Mouse (Mus musculus) forebrain, embryonic 14.5 days (tissue): ENCODE measurements at regions not wholly inside any gene's neighbourhood (a gene's known extent, or its start where the extent isn't known, plus 50 kb on each side); places are given as distances from the start of the nearest gene placed in this dataset.

Experiments used
- ATAC-seq: fragments of 200-750 bp; cut with Nextera tagmentation; 2 replicates; pipeline ENCODE4 v1.8.0; 2017; ENCODE audit warnings: mild to moderate bottlenecking, moderate library complexity
- DNase-seq: peaks from one replicate; pipeline ENCODE4 v3.0.0-alpha.2; 2015; ENCODE audit warnings: low spot score
- H3K27ac ChIP-seq: fragments of 300-500 bp; sonication (generic); 2 replicates; pipeline ENCODE4 v1.5.1; 2014; ENCODE audit warnings: low read depth, mild to moderate bottlenecking, control low read depth, low read length, moderate library complexity
- H3K27me3 ChIP-seq: fragments of 300-500 bp; sonication (generic); replicated peaks from 2 replicates; pipeline ENCODE4 v1.6.1; 2014; ENCODE audit warnings: low read length, control low read depth, mixed read lengths; ENCODE audit not compliant: control insufficient read depth, insufficient read depth
- H3K36me3 ChIP-seq: fragments of 300-500 bp; sonication (generic); 2 replicates; pipeline ENCODE4 v1.6.1; 2014; ENCODE audit warnings: low read length, control low read depth; ENCODE audit not compliant: control insufficient read depth, insufficient read depth
- H3K4me1 ChIP-seq: fragments of 300-500 bp; sonication (generic); 2 replicates; pipeline ENCODE4 v1.6.1; 2014; ENCODE audit warnings: antibody characterized with exemption, low read length, control low read depth; ENCODE audit not compliant: control insufficient read depth, insufficient read depth
- H3K4me2 ChIP-seq: fragments of 300-500 bp; sonication (generic); 2 replicates; pipeline ENCODE4 v1.6.1; 2014; ENCODE audit warnings: mild to moderate bottlenecking, control low read depth, low read length
- H3K4me3 ChIP-seq: fragments of 300-500 bp; sonication (generic); 2 replicates; pipeline ENCODE4 v1.5.1; 2014; ENCODE audit warnings: low read depth, low read length, control low read depth
- H3K9ac ChIP-seq: fragments of 300-500 bp; sonication (generic); 2 replicates; pipeline ENCODE4 v1.6.1; 2014; ENCODE audit warnings: mild to moderate bottlenecking, low read length, control low read depth, moderate library complexity
- H3K9me3 ChIP-seq: fragments of 300-500 bp; sonication (generic); replicated peaks from 2 replicates; pipeline ENCODE4 v1.6.1; 2016; ENCODE audit warnings: low read length, control low read depth, mixed read lengths; ENCODE audit not compliant: control insufficient read depth
- WGBS: fragments of 180-500 bp; shearing (Covaris S2); extraction: QIAGEN DNeasy Blood & Tissue Kit; methylation state at CpG from one replicate; pipeline ENCODE4 v1.1.7; 2014; 5-methylcytosine and 5-hydroxymethylcytosine counted together

GRCm38 (mm10) chr8:126728135-126728534, 134.3 kb upstream of the Irf2bp2 start:
- ATAC-seq (no peak), DNase-seq (no peak)
- H3K9ac ChIP-seq, result no peak overlapping the region
- no peak overlapping the region for H3K4me3 ChIP-seq
- 95% methylated on average over 5 of the region's 5 CpGs for WGBS
- no peaks in the 10 kb centered on the region for H3K36me3 ChIP-seq
- H3K27ac ChIP-seq, result no peak overlapping the region
- no peaks in the 10 kb centered on the region for H3K27me3 ChIP-seq
- 0 out of 2 replicates have a peak, but pooled peaks cover 4% of the 10 kb centered on the region for H3K4me1 ChIP-seq
- H3K9me3 ChIP-seq, result no peaks in the 10 kb centered on the region
- no peak overlapping the region for H3K4me2 ChIP-seq

GRCm38 (mm10) chr8:126727068-126727467, 133.3 kb upstream of the Irf2bp2 start:
- Histone ChIP-seq H3K4me1 (0 out of 2 replicates have a peak, but pooled peaks cover under 1% of the 10 kb centered on the region), H3K36me3 (no peaks in the 10 kb centered on the region), H3K27me3 (no peaks in the 10 kb centered on the region), H3K27ac (no peak overlapping the region), H3K4me2 (no peak overlapping the region), H3K4me3 (no peak overlapping the region), H3K9ac (no peak overlapping the region), H3K9me3 (no peaks in the 10 kb centered on the region)
- no peak for ATAC-seq
- no peak for DNase-seq
- WGBS, result 93% methylated on average over 2 of the region's 2 CpGs

DNA sequence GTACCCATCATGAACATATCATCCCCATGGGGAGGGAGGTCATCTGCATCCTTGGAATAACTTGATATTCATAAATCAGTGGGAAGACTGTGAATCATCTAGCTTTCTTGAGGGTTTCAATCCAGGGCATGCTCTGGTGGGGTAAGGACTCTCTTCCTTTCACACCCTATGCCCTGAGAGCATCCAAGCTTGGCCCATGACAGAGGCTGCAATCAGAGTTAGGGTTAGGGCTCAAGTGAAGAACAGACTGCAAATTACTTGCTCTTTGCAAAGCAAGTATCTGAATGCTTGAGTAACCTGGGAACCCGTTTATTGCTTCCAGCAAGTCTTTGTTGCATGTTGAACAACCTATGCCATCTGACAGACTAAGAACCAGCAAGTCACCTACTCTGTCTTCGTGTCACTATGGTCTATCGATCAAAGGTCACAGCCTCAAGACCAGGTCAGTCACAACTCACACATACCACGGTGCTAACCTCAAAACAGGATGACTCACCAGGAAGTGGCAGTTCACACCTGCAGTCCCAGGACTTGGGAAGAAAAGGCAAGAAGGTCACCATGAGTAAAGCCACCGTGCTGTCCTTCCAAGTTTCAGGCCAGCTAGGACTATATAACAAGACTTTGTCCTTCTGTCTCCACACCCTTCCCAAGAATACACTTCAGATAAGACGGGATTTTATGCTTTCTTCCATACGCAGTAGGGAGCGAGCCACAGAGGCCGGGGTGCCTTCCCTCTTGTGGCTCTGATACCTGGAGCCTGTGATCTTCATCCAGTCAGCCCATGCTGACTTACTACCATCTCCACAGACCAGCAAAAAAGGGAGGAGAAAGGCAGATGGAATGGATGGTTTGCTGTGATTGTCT, 129.7 kb upstream of the Irf2bp2 start:
- Histone ChIP-seq H3K27me3 (no peaks in the 10 kb centered on the region), H3K36me3 (no peaks in the 10 kb centered on the region), H3K9me3 (no peaks in the 10 kb centered on the region), H3K4me3 (no peak overlapping the region), H3K4me1 (no peaks in the 10 kb centered on the region), H3K9ac (no peak overlapping the region), H3K27ac (no peak overlapping the region), H3K4me2 (no peak overlapping the region)
- DNase-seq (no peak), ATAC-seq (no peak)
- 93% methylated on average over 9 of the region's 9 CpGs for WGBS

DNA sequence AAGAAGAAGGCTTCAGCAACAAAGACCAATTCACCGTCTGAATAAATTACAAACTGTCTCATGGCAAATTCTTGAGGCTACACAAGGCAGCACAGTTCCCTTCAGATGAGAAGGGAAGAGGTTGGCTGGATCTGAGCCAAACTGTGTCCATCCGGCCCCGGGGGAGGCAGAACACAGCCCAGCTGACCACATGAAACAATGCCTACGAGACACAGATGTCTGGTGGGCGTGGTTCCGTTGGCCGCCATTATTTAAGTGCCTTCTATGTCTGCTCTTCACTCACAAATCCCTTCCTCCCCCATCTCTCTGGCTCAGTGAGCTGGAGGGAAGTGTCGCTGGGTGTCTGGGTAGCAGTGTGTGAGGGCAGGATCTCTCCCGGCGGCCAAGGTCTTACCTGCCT, 127.8 kb upstream of the Irf2bp2 start:
- Histone ChIP-seq H3K4me2 (no peak overlapping the region), H3K27me3 (no peaks in the 10 kb centered on the region), H3K9me3 (no peaks in the 10 kb centered on the region), H3K27ac (no peak overlapping the region), H3K4me3 (no peak overlapping the region), H3K9ac (no peak overlapping the region), H3K36me3 (no peaks in the 10 kb centered on the region), H3K4me1 (no peaks in the 10 kb centered on the region)
- DNase-seq (no peak), ATAC-seq (no peak)
- WGBS, result 78% methylated on average over 10 of the region's 10 CpGs

DNA sequence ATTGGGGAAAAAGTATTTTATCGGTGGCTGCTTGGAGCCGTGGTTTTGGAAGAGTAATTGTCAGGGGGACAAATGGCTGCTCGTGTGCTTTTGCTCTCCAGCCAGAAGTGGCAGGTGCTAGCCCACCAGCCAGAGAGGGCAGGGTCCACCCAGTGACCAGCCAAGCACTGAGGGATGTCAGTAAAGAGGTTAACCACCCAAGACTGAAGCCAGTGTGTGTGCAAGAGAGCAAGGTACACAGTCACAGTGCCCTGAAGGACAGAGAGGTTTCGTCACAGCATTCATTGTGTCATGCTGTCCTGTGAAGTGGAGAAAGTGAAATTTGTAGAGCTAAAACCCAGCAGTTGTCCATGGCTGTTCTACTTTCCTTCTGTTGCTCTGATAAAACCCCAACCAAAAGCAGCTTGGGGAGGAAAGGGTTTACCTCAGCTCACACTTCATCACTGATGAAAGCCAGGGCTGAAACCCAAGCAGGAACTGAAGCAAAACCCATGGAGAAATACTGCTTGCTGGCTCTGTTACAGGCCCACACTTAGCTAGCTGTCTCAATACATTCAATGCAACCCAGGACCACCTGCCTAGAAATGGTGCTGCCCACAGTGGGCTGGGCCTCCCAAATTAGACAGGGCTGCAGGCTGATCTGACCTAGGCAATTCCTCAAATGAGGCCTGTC, 126.8 kb upstream of the Irf2bp2 start:
- ATAC-seq, result no peak

DNA sequence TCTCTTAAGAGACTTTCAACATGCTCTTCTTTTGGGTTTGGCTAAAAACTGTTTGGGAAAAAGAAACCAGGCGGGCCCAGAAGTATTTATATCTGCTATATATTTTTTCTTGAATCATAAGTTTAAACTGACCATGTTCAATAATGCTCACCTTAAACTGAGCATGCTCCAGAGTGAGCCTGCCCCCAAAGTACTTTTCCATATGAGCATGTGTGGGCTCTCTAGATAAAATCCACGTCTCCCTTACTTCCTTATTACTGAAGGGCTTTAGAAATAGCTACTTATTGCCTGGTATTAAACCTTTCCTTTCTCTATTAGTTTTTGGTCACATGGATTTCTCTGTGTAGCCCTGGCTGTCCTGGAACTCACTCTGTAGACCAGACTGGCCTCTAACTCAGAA, 126.0 kb upstream of the Irf2bp2 start:
- DNase-seq, result no peak
- no peaks in the 10 kb centered on the region for H3K4me1 ChIP-seq
- 92% methylated on average over 2 of the region's 2 CpGs for WGBS
- H3K9me3 ChIP-seq, result no peaks in the 10 kb centered on the region
- no peak overlapping the region for H3K4me3 ChIP-seq
- H3K36me3 ChIP-seq, result no peaks in the 10 kb centered on the region
- no peak overlapping the region for H3K4me2 ChIP-seq
- ATAC-seq, result no peak
- no peak overlapping the region for H3K27ac ChIP-seq
- no peak overlapping the region for H3K9ac ChIP-seq
- no peaks in the 10 kb centered on the region for H3K27me3 ChIP-seq

More for the DNA sequence above, 126.8 kb upstream of the Irf2bp2 start:
- DNase-seq, result no peak
- WGBS, result 93% methylated on average over 4 of the region's 4 CpGs
- no peaks in the 10 kb centered on the region for H3K4me1 ChIP-seq
- H3K4me2 ChIP-seq, result no peak overlapping the region
- no peak overlapping the region for H3K4me3 ChIP-seq
- no peaks in the 10 kb centered on the region for H3K9me3 ChIP-seq
- H3K27me3 ChIP-seq, result no peaks in the 10 kb centered on the region
- no peak overlapping the region for H3K27ac ChIP-seq
- no peak overlapping the region for H3K9ac ChIP-seq
- no peaks in the 10 kb centered on the region for H3K36me3 ChIP-seq

- no peaks in the 10 kb centered on the region for H3K27me3 ChIP-seq
- H3K4me2 ChIP-seq, result no peak overlapping the region
- ATAC-seq (no peak), DNase-seq (no peak)
- no peak overlapping the region for H3K9ac ChIP-seq
- no peak overlapping the region for H3K4me3 ChIP-seq
- 83% methylated on average over 2 of the region's 2 CpGs for WGBS
- peaks cover 10% of the 10 kb centered on the region for H3K4me1 ChIP-seq
- H3K36me3 ChIP-seq, result no peaks in the 10 kb centered on the region
- no peaks in the 10 kb centered on the region for H3K9me3 ChIP-seq
- H3K27ac ChIP-seq, result no peak overlapping the region
These were observed 123.9 kb upstream of the Irf2bp2 start for GRCm38 (mm10) chr8:126717652-126718155.

- Histone ChIP-seq H3K27me3 (no peaks in the 10 kb centered on the region), H3K9ac (no peak overlapping the region), H3K4me1 (peaks cover 12% of the 10 kb centered on the region), H3K36me3 (no peaks in the 10 kb centered on the region), H3K4me3 (no peak overlapping the region), H3K4me2 (no peak overlapping the region), H3K27ac (no peak overlapping the region), H3K9me3 (no peaks in the 10 kb centered on the region)
- ATAC-seq (no peak), DNase-seq (no peak)
- WGBS, result 97% methylated on average over 1 of the region's 1 CpGs
These were observed 121.9 kb upstream of the Irf2bp2 start for GRCm38 (mm10) chr8:126715666-126716065.
